Comparison of ENCODE assay signal across 33 mouse cellular contexts in the genomic region with DNA sequence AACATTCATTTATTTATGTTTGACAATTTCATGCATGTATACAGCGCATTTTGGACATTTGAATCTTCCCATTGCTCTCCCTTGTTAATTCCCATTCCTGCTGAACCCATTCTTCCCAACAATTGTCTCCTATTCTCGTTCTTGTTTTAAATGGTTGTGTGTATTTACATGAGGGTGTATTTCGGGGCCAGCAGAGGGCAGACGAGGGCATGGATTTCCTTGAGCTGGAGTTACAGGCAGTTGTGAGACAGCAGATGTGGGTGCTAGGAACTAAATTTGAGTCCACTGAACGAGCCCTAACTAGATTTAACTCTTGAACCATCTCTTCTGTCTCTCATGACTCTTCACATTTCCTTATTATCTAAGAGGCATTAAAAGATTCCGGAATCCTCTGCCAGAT. TPM values are rescaled to one million over a fixed set of nuclear protein-coding genes. Genes with fewer than 3 reads are reported as not detected.
DNase-seq lines count a peak whose midpoint lies in the region; ATAC-seq and TF ChIP-seq lines count a peak whose summit lies in the region.
"Had no signal": no experiment of that assay in that cellular context is flagged by ENCODE, and none has a peak within 500 bp of the region (broad histone marks: within the 10 kb centered on the region; RNA-seq: fewer than 3 reads in every experiment).

No protein-coding gene starts in this region.

- H3K4me2 ChIP-seq in forebrain, embryonic 16.5 days (ENCODE audit: low read length): no peak overlapping the region
- H3K4me2 ChIP-seq: embryonic facial prominence, embryonic 15.5 days; forebrain, embryonic 15.5 days; heart, embryonic 11.5 days; heart, embryonic 15.5 days; hindbrain, embryonic 14.5 days; intestine, embryonic 15.5 days had no signal

- no peaks in the 10 kb centered on the region for H3K27me3 ChIP-seq in forebrain, embryonic 16.5 days (replicated peaks; ENCODE audit: control insufficient read depth, insufficient read depth, low read length)
- H3K27me3 ChIP-seq: embryonic facial prominence, embryonic 15.5 days; forebrain, embryonic 15.5 days; heart, embryonic 15.5 days; intestine, embryonic 15.5 days had no signal

- WGBS in forebrain, embryonic 16.5 days: 81% methylated on average over 6 of the region's 6 CpGs

- H3K4me1 ChIP-seq in ES-E14 (ENCODE audit: control insufficient read depth in 2 of 2, insufficient read depth in 2 of 2, low read length in 2 of 2, poor library complexity in 1 of 2): no peaks in the 10 kb centered on the region
- no peaks in the 10 kb centered on the region for H3K4me1 ChIP-seq in forebrain, embryonic 16.5 days (replicated peaks; ENCODE audit: control insufficient read depth, insufficient read depth, low read length)
- H3K4me1 ChIP-seq: embryonic facial prominence, embryonic 15.5 days; forebrain, embryonic 10.5 days; forebrain, embryonic 15.5 days; heart, embryonic 15.5 days; hindbrain, embryonic 10.5 days; intestine, embryonic 15.5 days had no signal

- intact Hi-C loops in heart, postnatal 10 days (cut with DNase I): no loop called here

- no peak overlapping the region for H3K4me3 ChIP-seq in ES-E14 (ENCODE audit: insufficient read depth in 1 of 2, low read depth in 1 of 2, low read length in 2 of 2, poor library complexity in 1 of 2, severe bottlenecking in 1 of 2)
- H3K4me3 ChIP-seq in forebrain, embryonic 16.5 days (replicated peaks; ENCODE audit: low read length): no peak overlapping the region
- H3K4me3 ChIP-seq: embryonic facial prominence, embryonic 15.5 days; erythroblast, embryonic 14.5 days; forebrain, embryonic 10.5 days; forebrain, embryonic 15.5 days; heart, adult 2 months; heart, embryonic 15.5 days; hindbrain, embryonic 10.5 days; intestine, embryonic 15.5 days had no signal

- H3K9me3 ChIP-seq in ES-E14 (ENCODE audit: control insufficient read depth, insufficient read depth, low read depth, low read length): no peaks in the 10 kb centered on the region
- H3K9me3 ChIP-seq in forebrain, embryonic 16.5 days (ENCODE audit: control insufficient read depth, low read length): no peaks in the 10 kb centered on the region
- H3K9me3 ChIP-seq: embryonic facial prominence, embryonic 15.5 days; forebrain, embryonic 10.5 days; forebrain, embryonic 15.5 days; heart, embryonic 15.5 days; hindbrain, embryonic 10.5 days; intestine, embryonic 15.5 days had no signal

- no peak for ATAC-seq in forebrain, embryonic 16.5 days
- ATAC-seq: forebrain, embryonic 15.5 days; intestine, embryonic 15.5 days had no signal

- in situ Hi-C loops in ES-E14 (cut with MboI; ENCODE audit: low sequenced_read_pairs in 2 of 2, unreplicated experiment in 2 of 2): no loop called here

- H3K27ac ChIP-seq in ES-E14 (ENCODE audit: insufficient read depth, low read depth, low read length, poor library complexity, severe bottlenecking): no peak overlapping the region
- no peak overlapping the region for H3K27ac ChIP-seq in forebrain, embryonic 16.5 days (ENCODE audit: low read length)
- H3K27ac ChIP-seq: embryonic facial prominence, embryonic 15.5 days; forebrain, embryonic 10.5 days; forebrain, embryonic 15.5 days; heart, adult 2 months; heart, embryonic 15.5 days; hindbrain, embryonic 10.5 days; hindbrain, embryonic 14.5 days; intestine, embryonic 15.5 days had no signal

- H3K9ac ChIP-seq in ES-E14 (ENCODE audit: insufficient read depth, low read depth, low read length, poor library complexity, severe bottlenecking): no peak overlapping the region
- no peak overlapping the region for H3K9ac ChIP-seq in forebrain, embryonic 16.5 days (replicated peaks; ENCODE audit: low read depth, low read length)
- H3K9ac ChIP-seq: embryonic facial prominence, embryonic 15.5 days; forebrain, embryonic 15.5 days; heart, embryonic 15.5 days; hindbrain, embryonic 14.5 days; intestine, embryonic 15.5 days had no signal

- no peaks in the 10 kb centered on the region for H3K36me3 ChIP-seq in ES-E14 (ENCODE audit: control insufficient read depth, insufficient read depth, low read length, poor library complexity, severe bottlenecking)
- H3K36me3 ChIP-seq in forebrain, embryonic 16.5 days (ENCODE audit: control insufficient read depth, insufficient read depth): no peaks in the 10 kb centered on the region
- H3K36me3 ChIP-seq: embryonic facial prominence, embryonic 15.5 days; forebrain, embryonic 10.5 days; forebrain, embryonic 15.5 days; heart, embryonic 15.5 days; hindbrain, embryonic 10.5 days; intestine, embryonic 15.5 days had no signal

- DNase-seq in 3T3-L1 (ENCODE audit: low read depth, low spot score) (peak; percentile 2), A20 (ENCODE audit: low read depth, low spot score) (peak; percentile 4), ES-E14 (ENCODE audit: low read depth, low spot score) (peak; percentile 34), WW6 (ENCODE audit: low read depth, low spot score) (peak; percentile 48)
- no peak for DNase-seq in heart, postnatal 10 days
- DNase-seq in urinary bladder, postnatal 10 days (ENCODE audit: low spot score): no peak
- DNase-seq: adrenal gland, adult 2 months; cerebellum, adult 11 months; cerebellum, adult 8-10 months; cerebellum, postnatal 14 days; embryo, embryonic 11 days; gastrocnemius, postnatal 14 days; heart, adult 2 months; kidney, adult 18-20 months had no signal

TF ChIP-seq in ES-E14, 5 proteins besides CTCF, POLR2A, EP300 and RAD21:
- no peak for TF ChIP-seq MAFK (IDR thresholded peaks at IDR 0.05; ENCODE audit: insufficient read depth, low read depth, low read length)
- peak; percentile 78 for TF ChIP-seq ZC3H11A (IDR thresholded peaks at IDR 0.05; ENCODE audit: borderline replicate concordance, low read depth, low read length)

RNA-seq across cellular contexts. Expression of a gene that starts 55.1 kb away (rescaled TPM):
- 412 and 503 TPM in 2 replicates for total RNA-seq in ES-E14 (2012; rRNA removed)
- polyA plus RNA-seq in forebrain, embryonic 16.5 days (2015; fragmentation: Nextera tagmentation; extraction: Ambion mirVana): not detected in 2 replicates
- not detected for total RNA-seq in heart, postnatal 10 days (2021)
- total RNA-seq: adrenal gland, adult 2 months; adrenal gland, postnatal 4 days; common myeloid progenitor, adult 5-6 weeks; gastrocnemius, adult 18-20 months; gastrocnemius, postnatal 14 days; heart, adult 2 months; heart, postnatal 25 days had no signal
- polyA plus RNA-seq: adrenal gland, adult 2 months; brain, embryonic 14.5 days; C2C12; embryonic facial prominence, embryonic 11.5 days; embryonic facial prominence, embryonic 15.5 days; erythroblast, embryonic 14.5 days; forebrain, embryonic 10.5 days; forebrain, embryonic 15.5 days; frontal cortex, adult 2 months; gonadal fat pad, adult 2 months; heart, adult 2 months; heart, embryonic 11.5 days; heart, embryonic 15.5 days; hindbrain, embryonic 10.5 days; hindbrain, embryonic 14.5 days; intestine, embryonic 15.5 days had no signal

Comparison
In these comparisons a context has a peak if more than half of its experiments do, and no peak if none do; other contexts are left out.
1. DNase-seq: peak in 3T3-L1 (single experiment), A20 (single experiment), ES-E14 (single experiment) and WW6 (single experiment); none in heart, postnatal 10 days (0 of 2) and urinary bladder, postnatal 10 days (single experiment).
2. RNA of a gene that starts 55.1 kb away (total RNA-seq): 412 to 503 TPM in ES-E14; not detected in heart, postnatal 10 days; every median in the first group is over 100 times any median in the second.